Mouse (Mus musculus) heart, adult 2 months (tissue): ENCODE data around the gene Foxn2.

Experiments used
- CTCF ChIP-seq: fragments of 200-600 bp; IDR thresholded peaks from 2 replicates; pipeline ENCODE4 v1.8.1; 2022; ENCODE audit warnings: antibody characterized with exemption, mild to moderate bottlenecking, moderate library complexity
- EP300 ChIP-seq: fragments of 200-500 bp; IDR thresholded peaks from 2 replicates; pipeline ENCODE4 v1.6.1; 2011; ENCODE audit warnings: low read depth, low read length, control low read depth; ENCODE audit not compliant: insufficient read depth
- POLR2A ChIP-seq: fragments of 200-500 bp; IDR thresholded peaks from 2 replicates; pipeline ENCODE4 v1.6.1; 2011; ENCODE audit warnings: mild to moderate bottlenecking, low read depth, low read length, control low read depth; ENCODE audit not compliant: insufficient read depth

DNA sequence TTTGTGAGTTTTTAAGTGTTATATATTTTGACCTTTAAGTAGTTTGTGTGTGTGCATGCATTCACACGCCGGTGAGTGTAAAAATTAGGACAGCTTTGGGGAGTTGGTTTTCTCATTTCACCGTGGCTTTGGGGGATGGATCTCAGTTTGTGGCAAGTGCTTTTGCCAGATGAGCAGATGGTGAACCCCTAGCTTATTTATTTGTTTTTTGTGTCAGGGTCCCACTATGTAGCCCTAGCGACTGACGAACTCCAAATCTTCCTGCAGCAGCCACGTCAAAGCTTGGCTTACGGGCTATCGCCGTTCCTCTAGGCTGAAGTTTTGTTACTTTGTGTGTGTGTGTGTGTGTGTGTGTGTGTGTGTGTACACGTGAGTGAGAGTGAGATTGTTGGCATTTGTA, 50.0 kb downstream of the Foxn2 start:
- TF ChIP-seq CTCF (no peak), EP300 (no peak), POLR2A (no peak)
